Mouse (Mus musculus) left cerebral cortex, postnatal 4 days (tissue): ENCODE measurements at regions not wholly inside any gene's neighbourhood (a gene's known extent, or its start where the extent isn't known, plus 50 kb on each side); places are given as distances from the start of the nearest gene placed in this dataset.

Source experiments
- DNase-seq: peaks from one replicate; pipeline ENCODE4 v3.0.0-alpha.2; 2022
- intact Hi-C: fragments of 180-260 bp; cut with DNase I; formaldehyde crosslinking; loops from one replicate; pipeline ENCODE4 v1.15.1; 2025

- DNase-seq, result no peak
- intact Hi-C loops, result no loop called here
Observed at GRCm38 (mm10) chr8:90513102-90513501, 165.0 kb upstream of the Tox3 start.

GRCm38 (mm10) chr8:90512594-90512993 is 164.5 kb upstream of the Tox3 start:
- DNase-seq, result no peak

DNA sequence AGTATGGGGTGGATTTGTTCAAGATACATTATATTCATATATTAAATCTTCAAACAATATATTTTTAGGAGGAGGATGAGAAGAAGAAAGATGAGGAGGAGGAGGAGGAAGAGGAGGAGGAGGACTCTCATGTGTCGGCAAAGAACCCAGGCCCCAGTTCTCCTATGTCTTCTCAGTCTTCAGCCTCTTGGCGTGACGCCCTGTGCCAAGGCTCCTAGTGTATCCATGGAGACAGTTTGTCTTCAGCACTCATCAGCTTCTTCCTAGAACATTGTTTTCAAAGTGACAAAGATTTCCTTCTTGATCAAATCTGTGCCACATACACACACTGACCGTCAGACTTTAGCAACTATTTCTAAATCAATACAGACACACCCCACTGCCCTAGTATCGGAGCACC is 156.4 kb upstream of the Tox3 start:
- peak; percentile 13 for DNase-seq
- intact Hi-C loops, result no loop called here

More at GRCm38 (mm10) chr8:90512594-90512993, 164.5 kb upstream of the Tox3 start:
- intact Hi-C loops, result no loop called here

DNA sequence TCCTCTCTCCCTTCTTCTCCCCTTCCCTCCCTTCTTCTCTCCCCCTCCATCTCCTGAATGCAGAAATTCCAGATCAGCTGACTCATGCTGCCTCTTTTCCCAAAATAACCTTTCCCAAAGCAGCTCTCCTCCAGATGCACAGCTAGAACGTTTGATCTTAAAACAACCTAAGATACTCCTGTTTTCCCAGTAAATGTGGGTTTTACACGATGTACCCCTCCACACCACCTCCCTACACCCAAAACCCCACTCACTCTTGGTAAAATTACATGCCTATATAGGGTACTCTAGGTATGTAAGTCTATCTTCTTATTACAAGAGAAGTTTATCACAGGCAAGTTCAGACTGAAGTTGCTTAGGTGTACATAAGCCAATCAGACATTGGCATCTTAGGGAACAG is 155.2 kb upstream of the Tox3 start:
- intact Hi-C loops, result no loop called here
- no peak for DNase-seq

- no peak for DNase-seq
- intact Hi-C loops, result no loop called here
Observed at GRCm38 (mm10) chr8:90502879-90503278, 154.7 kb upstream of the Tox3 start.

DNA sequence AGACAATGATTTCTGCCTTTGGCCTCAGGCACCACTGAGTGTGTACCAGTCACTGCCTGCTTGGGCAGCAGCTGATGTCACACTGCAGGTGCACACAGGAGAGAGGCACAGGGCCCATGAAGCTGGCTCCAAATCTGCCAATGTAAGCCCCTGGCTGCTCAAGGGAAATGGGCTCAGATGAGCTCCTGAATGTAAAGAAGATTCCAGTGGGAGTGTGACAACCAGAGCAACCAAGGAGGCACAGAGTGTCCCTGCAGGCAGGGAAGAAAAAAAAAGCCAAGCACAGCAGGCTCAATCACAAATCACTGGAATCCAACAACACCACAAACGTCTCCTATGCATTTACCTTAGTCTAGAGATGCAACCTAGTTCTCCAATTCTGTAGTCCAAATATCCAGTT is 151.2 kb upstream of the Tox3 start:
- DNase-seq, result no peak
- intact Hi-C loops, result no loop called here

GRCm38 (mm10) chr8:90496658-90497163 is 148.6 kb upstream of the Tox3 start:
- intact Hi-C loops, result no loop called here
- peak; percentile 66 for DNase-seq

DNA sequence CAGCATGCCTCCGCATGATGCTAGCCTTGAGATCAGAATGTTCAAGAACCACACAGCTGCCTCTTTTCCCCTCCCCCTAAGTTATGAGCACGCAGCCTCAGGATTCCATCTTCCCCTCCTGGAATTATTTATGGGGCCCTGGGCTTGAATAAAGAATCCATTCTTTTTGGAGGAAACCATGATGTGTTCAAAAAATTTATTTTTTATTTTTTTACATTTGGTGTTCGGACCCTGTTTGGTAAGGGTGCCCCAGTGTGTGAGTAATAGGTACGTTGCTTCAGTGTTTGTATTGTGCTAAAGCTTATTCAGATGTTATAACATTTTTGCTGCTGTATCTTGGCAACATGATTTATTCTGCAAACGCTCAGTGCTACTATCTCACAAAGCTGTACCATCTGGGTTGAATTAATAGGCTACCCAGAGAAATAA is 147.8 kb upstream of the Tox3 start:
- intact Hi-C loops, result no loop called here
- no peak for DNase-seq

DNA sequence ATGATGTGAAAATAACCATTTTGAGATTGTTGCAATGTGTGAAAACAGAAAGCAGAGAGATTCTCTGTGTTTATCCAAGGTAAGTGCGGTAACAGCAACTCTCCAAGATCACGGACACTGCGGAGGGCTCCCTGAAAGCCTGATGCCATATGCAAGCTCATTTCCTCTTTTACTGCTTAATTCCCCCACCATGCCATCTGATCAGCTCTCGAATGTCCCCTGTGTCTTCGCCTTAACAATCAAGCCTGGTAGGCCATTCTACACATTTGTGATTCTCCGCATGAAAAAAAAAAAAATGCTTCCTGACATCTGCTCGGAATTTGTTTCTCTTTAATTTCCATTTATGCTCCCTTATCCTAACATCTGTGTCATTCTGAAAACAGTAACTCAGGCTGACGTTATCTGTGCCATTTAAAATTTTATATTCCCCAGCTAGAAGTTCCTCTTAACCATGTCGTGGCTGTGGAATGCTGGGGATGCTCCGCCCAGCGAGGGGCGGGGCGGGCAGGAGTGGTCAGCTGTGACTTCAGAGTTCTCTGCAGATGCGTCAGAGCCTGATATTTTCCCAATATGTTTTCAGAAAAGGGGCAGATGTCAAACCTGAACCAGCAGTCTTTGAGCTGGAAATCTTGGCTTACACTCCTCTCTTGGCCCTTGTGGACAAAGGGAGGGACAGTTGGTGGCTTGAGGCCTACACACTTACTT is 144.5 kb upstream of the Tox3 start:
- DNase-seq, result no peak
- intact Hi-C loops, result no loop called here

GRCm38 (mm10) chr8:90491691-90492090 is 143.5 kb upstream of the Tox3 start:
- intact Hi-C loops, result no loop called here
- no peak for DNase-seq

DNA sequence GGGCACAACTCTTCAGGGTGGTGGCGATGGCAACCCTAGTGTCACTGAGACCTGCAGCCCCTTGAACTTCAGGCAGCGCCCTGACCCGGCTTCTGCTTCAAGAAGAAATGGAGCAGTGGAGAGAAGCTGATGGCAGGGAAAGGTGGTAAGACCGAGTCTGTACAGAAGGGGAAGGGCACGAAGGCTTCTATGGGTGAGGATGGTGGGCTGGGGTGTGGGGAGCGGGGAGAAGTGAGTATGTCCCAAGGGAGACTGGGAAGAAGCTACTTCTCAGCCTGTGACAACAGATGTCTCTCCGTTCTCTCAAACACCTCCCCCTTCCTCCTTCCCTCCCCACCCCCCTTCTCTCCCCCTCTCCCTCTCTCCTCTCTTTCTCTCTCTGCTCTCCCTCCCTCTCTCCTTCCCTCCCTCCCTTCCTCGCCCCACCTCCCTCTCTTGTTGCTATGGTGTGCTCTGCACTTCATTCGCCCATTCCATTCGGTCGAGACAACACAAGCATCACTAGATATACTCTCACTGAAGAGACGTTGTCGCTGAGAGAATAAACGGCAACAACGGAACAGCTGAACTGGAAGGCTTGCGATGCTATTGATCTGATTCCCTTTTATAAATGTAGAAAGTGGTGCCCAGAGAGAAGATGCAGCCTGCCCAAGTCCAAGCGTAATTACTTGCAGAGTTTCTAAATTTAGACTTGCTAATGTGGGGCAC is 142.7 kb upstream of the Tox3 start:
- no peak for DNase-seq
- intact Hi-C loops, result no loop called here

- intact Hi-C loops, result no loop called here
- DNase-seq, result peak; percentile 59
Observed at GRCm38 (mm10) chr8:90486556-90486955, 138.4 kb upstream of the Tox3 start.

- no peak for DNase-seq
- intact Hi-C loops, result no loop called here
Observed at GRCm38 (mm10) chr8:90478149-90478548, 130.0 kb upstream of the Tox3 start.

- intact Hi-C loops, result no loop called here
- DNase-seq, result no peak
Observed at GRCm38 (mm10) chr8:90474066-90474465, 125.9 kb upstream of the Tox3 start.

GRCm38 (mm10) chr8:90470826-90471225 is 122.7 kb upstream of the Tox3 start:
- DNase-seq, result peak; percentile 76

DNA sequence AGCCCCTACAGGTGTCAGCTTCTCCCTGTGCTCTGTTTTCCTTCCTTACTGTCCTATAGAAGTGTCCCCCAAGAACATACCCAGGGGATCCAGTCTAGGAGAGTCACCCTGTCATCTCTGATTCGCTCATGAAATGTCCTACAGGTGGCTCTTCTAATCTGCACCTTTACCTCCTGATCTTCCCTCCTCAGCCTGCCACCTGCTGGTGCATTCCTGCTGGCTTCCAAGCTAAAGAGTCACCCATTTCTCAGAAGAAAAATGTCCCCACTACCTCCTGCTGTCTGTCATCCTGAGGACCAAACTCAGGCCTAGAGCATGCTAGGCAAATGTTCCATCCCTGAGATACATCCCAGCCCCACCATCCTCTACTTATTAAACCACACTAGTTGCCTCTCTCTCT is 115.6 kb upstream of the Tox3 start:
- intact Hi-C loops, result no loop called here
- no peak for DNase-seq

More at GRCm38 (mm10) chr8:90470826-90471225, 122.7 kb upstream of the Tox3 start:
- intact Hi-C loops, result no loop called here

DNA sequence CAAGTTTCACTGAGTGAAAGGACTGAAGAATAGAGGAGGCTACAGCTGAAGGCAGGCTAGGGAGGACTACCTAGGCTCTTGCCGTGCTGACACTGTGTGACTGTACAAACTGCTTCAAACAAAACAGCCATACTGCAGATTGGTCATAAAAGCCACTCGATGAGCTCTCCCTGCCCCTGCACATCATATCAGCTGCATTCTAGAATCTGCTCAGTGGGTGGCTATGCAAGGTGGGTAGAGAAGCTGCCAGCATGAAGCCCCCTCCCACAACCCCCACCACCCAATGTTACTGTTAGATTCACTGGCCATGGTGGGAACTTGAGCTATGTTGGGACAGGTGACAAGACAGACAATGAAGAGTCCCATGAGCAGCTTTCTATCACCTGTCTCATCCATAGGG is 107.2 kb upstream of the Tox3 start:
- intact Hi-C loops, result no loop called here
- no peak for DNase-seq

DNA sequence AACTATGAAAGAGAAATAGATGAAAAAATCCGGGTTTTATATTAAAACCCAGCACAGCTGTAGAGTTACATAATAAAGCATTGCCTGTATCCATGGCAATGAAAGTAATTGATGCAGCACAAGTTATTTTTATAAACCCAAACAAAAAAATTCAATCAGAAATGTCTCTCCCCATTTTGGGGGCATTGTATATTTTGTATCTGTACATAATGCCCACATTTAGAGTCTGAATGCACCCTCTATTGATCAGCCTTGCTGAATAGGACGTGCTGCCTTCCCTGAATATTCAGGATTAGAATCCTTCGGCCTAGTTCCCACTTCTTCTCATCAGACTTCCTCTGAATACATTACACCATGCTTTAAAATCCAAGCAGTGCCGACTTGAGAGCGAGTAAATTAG is 106.0 kb upstream of the Tox3 start:
- intact Hi-C loops, result no loop called here
- DNase-seq, result no peak

DNA sequence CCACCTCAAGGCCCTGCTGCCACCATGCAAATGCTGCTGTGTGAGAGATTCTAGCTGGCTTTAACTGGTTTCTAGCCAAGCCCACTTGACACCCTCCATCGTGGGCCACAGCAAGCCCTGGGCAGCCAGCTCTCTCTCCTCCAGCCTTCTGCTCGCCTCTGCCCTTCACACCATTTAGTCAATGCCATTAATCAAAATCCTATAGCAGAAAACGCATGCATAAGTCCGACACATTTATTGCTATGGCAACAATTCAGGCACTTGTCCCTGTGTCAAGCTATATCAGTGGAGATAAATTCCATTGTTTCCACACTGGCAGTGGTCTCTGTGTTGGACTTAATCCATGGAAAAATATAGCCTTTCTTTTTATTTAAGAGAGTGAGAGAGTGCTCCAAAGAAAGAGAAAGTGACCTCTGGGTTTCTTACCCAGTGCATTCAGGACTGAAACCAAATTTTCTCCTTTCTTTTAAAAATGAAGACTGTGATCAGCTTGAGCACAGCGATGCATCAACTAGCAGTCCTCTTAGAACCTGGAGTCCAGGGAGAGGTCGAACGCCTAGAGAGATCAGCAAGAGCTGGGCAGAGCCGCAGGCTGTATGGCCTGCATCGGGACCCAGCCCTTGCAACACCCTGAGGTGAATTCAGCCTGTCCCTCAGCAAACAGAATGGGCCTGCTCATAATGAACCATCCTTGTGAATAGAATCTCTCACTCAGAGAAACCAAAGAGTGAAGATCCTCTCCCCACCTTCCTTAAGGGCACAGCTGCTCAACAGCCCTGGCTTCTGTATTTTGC is 93.1 kb upstream of the Tox3 start:
- DNase-seq, result no peak
- intact Hi-C loops, result no loop called here

DNA sequence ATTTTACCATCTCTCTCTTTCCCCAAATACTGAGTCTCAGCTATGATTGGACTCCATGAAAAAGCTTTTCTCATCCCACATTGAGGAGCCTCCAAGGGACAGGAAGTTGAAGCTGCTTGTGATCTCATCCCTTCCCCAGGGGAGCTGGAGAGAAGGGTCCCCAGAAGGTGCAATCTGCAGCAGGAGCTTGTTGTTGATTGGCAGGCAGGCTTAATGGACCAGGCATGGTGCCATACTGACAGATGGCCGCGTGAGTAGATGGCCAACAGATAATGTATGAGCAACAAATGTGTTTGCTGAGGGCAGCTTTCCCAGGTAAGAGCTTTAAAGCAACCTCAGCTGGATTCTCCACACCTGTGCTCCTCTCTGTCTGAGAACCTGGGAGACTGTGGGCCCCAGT is 65.9 kb upstream of the Tox3 start:
- DNase-seq, result peak; percentile 80

More for the DNA sequence above, 65.9 kb upstream of the Tox3 start:
- intact Hi-C loops, result no loop called here
